In genomic region chr1:39428280-39428679, GRCm38 (mm10) we compare ENCODE assay signal across 28 mouse cellular contexts. TPM values are rescaled to one million over a fixed set of nuclear protein-coding genes. Genes with fewer than 3 reads are reported as not detected.
DNase-seq lines count a peak whose midpoint lies in the region; ATAC-seq and TF ChIP-seq lines count a peak whose summit lies in the region.
"Had no signal": no experiment of that assay in that cellular context is flagged by ENCODE, and none has a peak within 500 bp of the region (broad histone marks: within the 10 kb centered on the region; RNA-seq: fewer than 3 reads in every experiment).

No protein-coding gene starts in this region.

- WGBS in heart, embryonic 14.5 days, result 20% methylated on average over 4 of the region's 4 CpGs
- 34% methylated on average over 4 of the region's 4 CpGs for WGBS in heart, embryonic 12.5 days
- WGBS in lung, postnatal 0 days, result 56% methylated on average over 4 of the region's 4 CpGs

- 0 out of 2 replicates have a peak, but pooled peaks cover 3% of the 10 kb centered on the region for H3K9me3 ChIP-seq in heart, embryonic 14.5 days (ENCODE audit: control insufficient read depth, low read length)
- 0 out of 2 replicates have a peak, but pooled peaks cover 7% of the 10 kb centered on the region for H3K9me3 ChIP-seq in heart, embryonic 12.5 days (replicated peaks)
- no peaks in the 10 kb centered on the region for H3K9me3 ChIP-seq in lung, postnatal 0 days (ENCODE audit: low read length)
- H3K9me3 ChIP-seq: embryonic facial prominence, embryonic 10.5 days; forebrain, embryonic 15.5 days; heart, embryonic 15.5 days; hindbrain, embryonic 15.5 days; intestine, embryonic 15.5 days; limb, embryonic 13.5 days; lung, embryonic 15.5 days; midbrain, embryonic 13.5 days had no signal

- ATAC-seq in heart, embryonic 14.5 days (ENCODE audit: insufficient number of reproducible peaks, insufficient read depth, low FRiP score, low read depth), result no peak
- ATAC-seq in heart, embryonic 12.5 days (ENCODE audit: insufficient number of reproducible peaks, low FRiP score), result no peak
- ATAC-seq in lung, postnatal 0 days, result peak; percentile 68
- ATAC-seq in megakaryocyte-erythroid progenitor cell, adult 5-6 weeks (replicated peaks; ENCODE audit: low FRiP score, low TSS enrichment, poor library complexity, severe bottlenecking), result no peak
- no peak for ATAC-seq in inflammation-experienced regulatory T-cells, adult 6 months
- ATAC-seq: CD4-positive, CD25-positive, alpha-beta regulatory T cell, adult 4 months; forebrain, embryonic 15.5 days; intestine, embryonic 15.5 days; midbrain, embryonic 13.5 days had no signal

- no peak overlapping the region for H3K4me3 ChIP-seq in heart, embryonic 14.5 days (ENCODE audit: control insufficient read depth in 1 of 2, insufficient read depth in 1 of 2, low read depth in 1 of 2, low read length in 2 of 2)
- no peak overlapping the region for H3K4me3 ChIP-seq in heart, embryonic 12.5 days
- no peak overlapping the region for H3K4me3 ChIP-seq in lung, postnatal 0 days (ENCODE audit: low read depth, low read length)
- H3K4me3 ChIP-seq: embryonic facial prominence, embryonic 10.5 days; forebrain, embryonic 15.5 days; heart, embryonic 15.5 days; hindbrain, embryonic 15.5 days; intestine, embryonic 15.5 days; layer of hippocampus, adult 2 months; limb, embryonic 13.5 days; lung, embryonic 15.5 days; midbrain, embryonic 13.5 days had no signal

- peaks cover 6 to 19% of the 10 kb centered on the region in 2 experiments; a peak in 3 of 4 replicates for H3K4me1 ChIP-seq in heart, embryonic 14.5 days (ENCODE audit: control insufficient read depth in 2 of 2, insufficient read depth in 2 of 2, low read length in 2 of 2)
- peaks cover 22% of the 10 kb centered on the region for H3K4me1 ChIP-seq in heart, embryonic 12.5 days (replicated peaks)
- H3K4me1 ChIP-seq in lung, postnatal 0 days (ENCODE audit: insufficient read depth, low read depth, low read length), result no peaks in the 10 kb centered on the region
- H3K4me1 ChIP-seq: embryonic facial prominence, embryonic 10.5 days; forebrain, embryonic 15.5 days; hindbrain, embryonic 15.5 days; midbrain, embryonic 13.5 days had no signal

- H3K27ac ChIP-seq in heart, embryonic 14.5 days (replicated peaks in 1 of 2; ENCODE audit: control insufficient read depth in 1 of 2, insufficient read depth in 1 of 2, low read depth in 2 of 2, low read length in 2 of 2), result peak overlapping the region; percentile 16; a peak in 1 of 4 replicates
- H3K27ac ChIP-seq in heart, embryonic 12.5 days (ENCODE audit: poor library complexity, severe bottlenecking), result no peak overlapping the region; the same call in 1 of the 2 replicates
- peak overlapping the region; percentile 16; the same call in 1 of the 2 replicates for H3K27ac ChIP-seq in lung, postnatal 0 days (ENCODE audit: low read length)
- H3K27ac ChIP-seq: embryonic facial prominence, embryonic 10.5 days; forebrain, embryonic 15.5 days; heart, embryonic 15.5 days; hindbrain, embryonic 15.5 days; intestine, embryonic 15.5 days; layer of hippocampus, adult 2 months; limb, embryonic 13.5 days; lung, embryonic 15.5 days; midbrain, embryonic 13.5 days; stomach, postnatal 0 days had no signal

- peak; percentile 55; the same call in 1 of the 2 replicates for TF ChIP-seq EP300 in lung, postnatal 0 days (IDR thresholded peaks at IDR 0.05)

- TF ChIP-seq CTCF in lung, postnatal 0 days (IDR thresholded peaks at IDR 0.05), result no peak

- 0 out of 2 replicates have a peak, but pooled peaks cover 7% of the 10 kb centered on the region for H3K36me3 ChIP-seq in heart, embryonic 14.5 days (ENCODE audit: control insufficient read depth, insufficient read depth, low read length)
- H3K36me3 ChIP-seq in heart, embryonic 12.5 days, result no peaks in the 10 kb centered on the region
- H3K36me3 ChIP-seq in lung, postnatal 0 days (ENCODE audit: insufficient read depth, low read length), result no peaks in the 10 kb centered on the region
- H3K36me3 ChIP-seq: embryonic facial prominence, embryonic 10.5 days; forebrain, embryonic 15.5 days; heart, embryonic 15.5 days; hindbrain, embryonic 15.5 days; intestine, embryonic 15.5 days; limb, embryonic 13.5 days; lung, embryonic 15.5 days; midbrain, embryonic 13.5 days had no signal

- no peak overlapping the region for H3K9ac ChIP-seq in heart, embryonic 14.5 days (ENCODE audit: low read length)
- no peak overlapping the region for H3K9ac ChIP-seq in heart, embryonic 12.5 days
- H3K9ac ChIP-seq in lung, postnatal 0 days (replicated peaks; ENCODE audit: low read depth), result no peak overlapping the region
- H3K9ac ChIP-seq: forebrain, embryonic 15.5 days; heart, embryonic 15.5 days; hindbrain, embryonic 15.5 days; intestine, embryonic 15.5 days; limb, embryonic 13.5 days; lung, embryonic 15.5 days; midbrain, embryonic 13.5 days had no signal

- H3K4me2 ChIP-seq in heart, embryonic 14.5 days (ENCODE audit: low read length), result no peak overlapping the region
- H3K4me2 ChIP-seq in heart, embryonic 12.5 days, result no peak overlapping the region
- H3K4me2 ChIP-seq in lung, postnatal 0 days (replicated peaks; ENCODE audit: low read depth, low read length), result no peak overlapping the region
- H3K4me2 ChIP-seq: forebrain, embryonic 15.5 days; heart, embryonic 15.5 days; hindbrain, embryonic 15.5 days; intestine, embryonic 15.5 days; limb, embryonic 13.5 days; lung, embryonic 15.5 days; midbrain, embryonic 13.5 days had no signal

- DNase-seq in lung, postnatal 0 days (ENCODE audit: low spot score), result peak; percentile 82
- DNase-seq in lung, postnatal 10 days, result no peak
- peak; percentile 55 for DNase-seq in lung, postnatal 25 days (ENCODE audit: low spot score)
- DNase-seq: adrenal gland, postnatal 36 days; cerebellum, adult 11 months; cerebellum, adult 9-11 months; gastrocnemius, postnatal 14 days; heart, adult 18-20 months; heart, postnatal 36 days; kidney, adult 8-10 months; kidney, postnatal 25 days; layer of hippocampus, postnatal 36 days; right cerebral cortex, postnatal 14 days had no signal

- H3K27me3 ChIP-seq in heart, embryonic 14.5 days (ENCODE audit: control insufficient read depth, insufficient read depth, low read length), result no peaks in the 10 kb centered on the region
- H3K27me3 ChIP-seq in heart, embryonic 12.5 days (replicated peaks), result no peaks in the 10 kb centered on the region
- H3K27me3 ChIP-seq in lung, postnatal 0 days (replicated peaks; ENCODE audit: insufficient read depth, low read length), result no peaks in the 10 kb centered on the region
- H3K27me3 ChIP-seq: forebrain, embryonic 15.5 days; heart, embryonic 15.5 days; hindbrain, embryonic 15.5 days; intestine, embryonic 15.5 days; limb, embryonic 13.5 days; lung, embryonic 15.5 days; midbrain, embryonic 13.5 days had no signal

RNA-seq across cellular contexts. Expression of gene Tbc1d8, which starts 50.3 kb away (rescaled TPM):
- 13.2 and 14.7 TPM in 2 replicates for polyA plus RNA-seq in heart, embryonic 14.5 days (2014; fragmentation: Nextera tagmentation; extraction: Ambion mirVana)
- 14.1 and 15.5 TPM in 2 replicates for polyA plus RNA-seq in heart, embryonic 12.5 days (2016; fragmentation: Nextera tagmentation; extraction: Ambion mirVana)
- 14.5 and 18.0 TPM in 2 replicates for polyA plus RNA-seq in lung, postnatal 0 days (2015; fragmentation: Nextera tagmentation; extraction: Ambion mirVana)
- total RNA-seq in megakaryocyte-erythroid progenitor cell, adult 5-6 weeks (2014; fragmentation: Nextera tagmentation), result 14.1 and 25.6 TPM in 2 replicates
- total RNA-seq in megakaryocyte-erythroid progenitor cell, adult 5-6 weeks (2017), result 4.9 and 13.1 TPM in 2 replicates
- polyA plus RNA-seq in inflammation-experienced regulatory T-cells, adult 6 months (2017; shearing (Covaris generic)), result 1 to 10 TPM in 1 of 3 experiments, under 1 TPM in 2; 0.78 to 2.0 (median 0.92) TPM
